Mouse (Mus musculus): ENCODE data around the gene Psmc3. TPM values are rescaled to one million over a fixed set of nuclear protein-coding genes. Genes with fewer than 3 reads are reported as not detected.
"Not testable (repeated sequence)": the region's sequence is repeated elsewhere in the genome, so short reads cannot be mapped to it uniquely, and the experiment has no call there.

Psmc3 gene
- polyA plus RNA-seq (2012; rRNA removed), result 202 and 205 TPM in 2 replicates

DNA sequence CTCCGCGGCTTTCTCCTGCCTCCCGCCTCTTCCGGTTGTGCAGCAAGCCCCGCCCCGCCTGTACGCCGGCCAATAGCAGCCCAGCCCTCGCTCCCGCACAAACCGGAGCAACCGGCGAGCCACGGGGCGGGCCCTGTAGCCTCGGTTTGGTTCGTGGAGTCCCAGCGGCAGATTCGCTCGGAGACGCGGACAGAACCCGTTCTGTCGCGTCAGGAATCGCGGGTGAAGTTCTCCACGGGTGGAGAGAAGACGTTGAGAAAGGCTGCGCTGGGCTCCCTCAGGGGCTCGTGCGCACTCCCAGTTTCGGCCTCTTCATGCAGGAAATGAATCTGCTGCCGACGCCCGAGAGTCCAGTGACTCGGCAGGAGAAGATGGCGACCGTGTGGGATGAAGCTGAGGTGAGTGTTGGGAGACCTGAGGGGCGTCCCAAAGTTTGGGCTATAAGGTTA, at the start of gene Psmc3:
Gene Psmc3 (plus strand): TSS at position 76 of the 449 bp plus-strand sequence.
- TF ChIP-seq POLR2A (IDR thresholded peaks at IDR 0.05; ENCODE audit: extremely low read depth, insufficient read depth, low read length) (peak; percentile 87), CTCF (IDR thresholded peaks at IDR 0.05; ENCODE audit: extremely low read depth, insufficient read depth, low read length) (no peak)
- Histone ChIP-seq H3K27ac (ENCODE audit: insufficient read depth, low read length) (peak within 1 kb of the TSS; percentile 89), H3K4me3 (ENCODE audit: insufficient read depth, low read length) (peak within 1 kb of the TSS; percentile 88), H3K4me1 (ENCODE audit: control insufficient read depth, insufficient read depth, low read length) (peaks cover 5% of the 10 kb centered on the region; the same call in 1 of the 2 replicates)

DNA sequence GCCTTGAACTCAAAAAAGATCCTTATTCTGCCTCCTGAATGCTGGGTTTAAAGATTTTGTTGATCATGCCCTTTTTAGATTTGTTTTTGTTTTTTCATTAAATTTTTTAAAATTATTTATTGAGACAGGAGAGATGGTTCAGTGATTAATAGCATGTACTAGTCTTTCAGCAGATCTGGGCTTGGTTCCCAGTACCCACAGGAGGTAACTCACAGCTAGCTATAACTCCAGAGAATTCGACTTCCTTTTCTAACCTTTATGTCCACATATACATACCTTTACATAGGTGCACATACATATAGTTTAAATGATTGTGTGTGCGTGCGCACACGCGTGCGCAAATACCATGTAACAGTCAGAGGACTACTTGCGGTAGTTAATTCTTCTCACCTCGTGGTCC, 45.3 kb upstream of the Psmc3 start:
- H3K4me3 ChIP-seq (ENCODE audit: insufficient read depth, low read length), result no peak overlapping the region
- TF ChIP-seq CTCF (IDR thresholded peaks at IDR 0.05; ENCODE audit: extremely low read depth, insufficient read depth, low read length) (no peak), POLR2A (IDR thresholded peaks at IDR 0.05; ENCODE audit: extremely low read depth, insufficient read depth, low read length) (no peak)
- no peaks in the 10 kb centered on the region for H3K4me1 ChIP-seq (ENCODE audit: control insufficient read depth, insufficient read depth, low read length)
- H3K27ac ChIP-seq (ENCODE audit: insufficient read depth, low read length), result no peak overlapping the region

DNA sequence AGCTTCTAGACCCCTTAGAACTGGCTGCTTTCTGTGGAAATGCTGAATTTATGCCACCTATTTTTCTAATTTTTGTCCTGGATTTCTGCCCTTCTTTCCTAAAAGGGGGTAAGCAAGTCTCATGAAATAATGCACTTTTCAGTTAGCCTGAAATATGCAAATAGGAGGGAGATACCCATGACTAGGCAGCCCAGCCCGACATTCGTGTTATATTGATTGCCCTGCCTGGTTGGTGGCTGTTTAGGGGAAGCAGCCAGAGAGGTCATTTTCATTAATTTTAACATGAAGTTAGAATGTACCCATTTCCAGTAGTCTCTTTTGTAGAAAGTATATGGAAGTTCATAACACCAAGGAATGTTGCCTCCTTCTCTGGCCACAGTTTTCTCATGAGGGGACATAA, 39.9 kb upstream of the Psmc3 start:
- TF ChIP-seq POLR2A (IDR thresholded peaks at IDR 0.05; ENCODE audit: extremely low read depth, insufficient read depth, low read length), result no peak
- TF ChIP-seq CTCF (IDR thresholded peaks at IDR 0.05; ENCODE audit: extremely low read depth, insufficient read depth, low read length), result no peak
- Histone ChIP-seq H3K4me1 (ENCODE audit: control insufficient read depth, insufficient read depth, low read length) (peaks cover 4% of the 10 kb centered on the region), H3K4me3 (ENCODE audit: insufficient read depth, low read length) (no peak overlapping the region), H3K27ac (ENCODE audit: insufficient read depth, low read length) (no peak overlapping the region)

DNA sequence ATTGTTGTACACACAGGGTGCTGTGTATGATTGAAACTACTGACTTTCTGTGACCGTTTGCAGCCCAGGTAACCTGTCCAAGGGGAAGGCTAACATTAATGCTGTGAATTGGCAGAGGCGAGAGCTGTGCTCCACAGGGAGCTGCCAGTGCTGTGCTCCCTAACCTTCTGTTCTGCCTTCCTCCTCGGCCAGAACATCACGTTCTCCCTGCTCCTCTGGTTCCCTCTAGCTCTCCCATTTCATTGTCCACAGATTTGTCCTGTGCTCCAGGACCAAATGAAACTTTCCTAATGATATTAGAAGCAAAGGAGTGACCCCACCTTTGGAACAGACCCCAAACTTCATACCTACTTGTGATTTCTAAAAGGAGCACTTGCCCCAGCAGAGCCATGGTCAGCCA, 38.4 kb upstream of the Psmc3 start:
- TF ChIP-seq CTCF (IDR thresholded peaks at IDR 0.05; ENCODE audit: extremely low read depth, insufficient read depth, low read length) (no peak), POLR2A (IDR thresholded peaks at IDR 0.05; ENCODE audit: extremely low read depth, insufficient read depth, low read length) (no peak)
- Histone ChIP-seq H3K4me1 (ENCODE audit: control insufficient read depth, insufficient read depth, low read length) (peaks cover 4% of the 10 kb centered on the region), H3K27ac (ENCODE audit: insufficient read depth, low read length) (peak overlapping the region; percentile 63; the same call in 1 of the 2 replicates), H3K4me3 (ENCODE audit: insufficient read depth, low read length) (no peak overlapping the region)

DNA sequence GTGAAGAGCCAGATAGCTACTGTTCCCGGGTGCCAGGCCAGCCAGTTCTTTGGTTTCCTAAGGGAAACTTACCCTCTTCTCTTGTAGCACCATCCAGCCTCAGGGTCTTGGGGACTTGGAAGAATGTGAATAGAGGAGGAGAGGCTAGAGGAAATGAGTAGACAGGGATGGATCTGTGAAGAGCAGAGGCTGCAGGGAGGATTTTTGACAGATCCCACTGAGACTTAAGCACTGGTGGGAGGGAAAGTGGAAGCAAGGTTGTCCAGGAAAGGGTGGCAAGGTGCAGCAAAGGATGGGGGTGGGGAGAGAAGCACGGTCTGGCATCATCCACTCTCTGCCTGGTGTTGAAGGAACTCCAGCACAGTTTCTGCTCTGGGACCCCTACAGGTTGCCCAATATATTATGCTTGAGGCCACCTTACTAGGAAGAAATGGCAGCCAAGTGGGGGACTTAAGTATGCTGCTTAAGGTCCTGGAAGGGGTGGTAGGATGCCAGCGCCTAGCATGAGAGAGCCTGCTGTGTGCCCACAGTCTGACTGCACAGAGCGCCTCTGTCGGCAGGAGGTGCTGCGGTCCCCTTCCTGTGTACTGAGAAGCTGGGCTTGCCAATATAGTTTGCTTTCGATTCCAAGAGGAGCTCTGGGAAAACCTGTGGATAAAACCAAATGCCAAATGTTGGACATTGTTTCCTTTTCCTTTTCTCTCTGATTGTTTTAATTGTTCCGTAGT, 35.6 kb upstream of the Psmc3 start:
- no peak overlapping the region for H3K4me3 ChIP-seq (ENCODE audit: insufficient read depth, low read length)
- TF ChIP-seq POLR2A (IDR thresholded peaks at IDR 0.05; ENCODE audit: extremely low read depth, insufficient read depth, low read length) (no peak), CTCF (IDR thresholded peaks at IDR 0.05; ENCODE audit: extremely low read depth, insufficient read depth, low read length) (peak; percentile 40)
- H3K4me1 ChIP-seq (ENCODE audit: control insufficient read depth, insufficient read depth, low read length), result peaks cover 5% of the 10 kb centered on the region
- 0 out of 2 replicates have a peak overlapping the region, but pooled peaks have one; percentile 60 for H3K27ac ChIP-seq (ENCODE audit: insufficient read depth, low read length)

DNA sequence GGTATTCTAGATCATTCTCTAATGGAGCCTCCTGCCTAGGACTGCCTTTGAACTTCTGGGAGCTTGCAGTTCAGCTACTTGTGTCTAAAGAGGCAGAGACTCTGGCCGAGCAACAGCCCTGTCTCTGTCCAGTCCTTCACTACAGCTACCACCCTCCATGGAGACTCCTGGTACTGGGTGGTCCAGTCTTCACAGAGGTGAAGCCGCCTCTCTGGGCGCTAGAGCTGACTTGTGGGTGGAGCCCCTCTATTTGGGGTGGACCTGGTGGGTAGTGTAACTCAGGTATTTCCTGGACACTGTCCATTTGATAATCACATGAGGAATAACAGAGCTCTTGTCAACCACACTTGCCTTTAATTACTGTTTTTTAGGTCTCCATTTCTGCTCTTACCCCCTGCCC, 33.9 kb upstream of the Psmc3 start:
- TF ChIP-seq POLR2A (IDR thresholded peaks at IDR 0.05; ENCODE audit: extremely low read depth, insufficient read depth, low read length) (no peak), CTCF (IDR thresholded peaks at IDR 0.05; ENCODE audit: extremely low read depth, insufficient read depth, low read length) (no peak)
- Histone ChIP-seq H3K27ac (ENCODE audit: insufficient read depth, low read length) (no peak overlapping the region), H3K4me1 (ENCODE audit: control insufficient read depth, insufficient read depth, low read length) (peaks cover 12% of the 10 kb centered on the region), H3K4me3 (ENCODE audit: insufficient read depth, low read length) (no peak overlapping the region)

DNA sequence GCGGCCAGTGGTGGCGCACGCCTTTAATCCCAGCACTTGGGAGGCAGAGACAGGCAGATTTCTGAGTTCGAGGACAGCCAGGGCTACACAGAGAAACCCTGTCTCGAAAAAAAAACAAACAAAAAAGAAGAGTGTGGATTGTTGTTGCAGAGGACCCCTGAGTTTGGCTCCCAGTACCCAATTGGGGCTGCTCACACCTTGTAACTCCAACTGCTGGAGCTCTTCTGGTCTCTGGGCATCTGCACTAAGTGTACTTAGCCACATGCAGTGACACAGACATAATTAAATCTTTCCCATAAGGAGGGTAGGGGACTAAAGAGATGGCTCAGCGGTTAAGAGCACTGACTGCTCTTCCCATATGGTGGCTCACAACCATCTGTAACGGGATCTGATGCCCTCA, 31.5 kb upstream of the Psmc3 start:
- peaks cover 12% of the 10 kb centered on the region for H3K4me1 ChIP-seq (ENCODE audit: control insufficient read depth, insufficient read depth, low read length)
- H3K4me3 ChIP-seq (ENCODE audit: insufficient read depth, low read length); H3K27ac ChIP-seq (ENCODE audit: insufficient read depth, low read length): not testable (repeated sequence)

DNA sequence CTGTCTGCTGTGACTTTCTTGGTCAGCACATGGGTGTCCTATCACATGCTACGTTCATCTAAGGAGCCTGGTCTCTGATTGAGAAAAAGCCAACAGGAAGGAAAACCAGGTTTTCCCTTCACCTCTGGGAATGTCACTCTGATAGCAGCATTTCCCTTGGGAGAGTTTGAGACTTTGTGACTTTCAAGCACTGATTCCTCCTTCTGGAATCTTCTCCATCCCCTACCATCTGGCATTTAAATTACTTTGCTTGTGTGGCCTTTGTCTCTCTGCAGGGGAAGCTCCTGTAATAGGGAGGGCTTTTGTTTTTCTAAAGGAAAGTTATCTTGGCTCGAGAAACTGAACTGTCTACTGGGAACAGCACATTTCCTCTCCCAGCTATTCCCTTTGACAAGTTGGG, 30.7 kb upstream of the Psmc3 start:
- Histone ChIP-seq H3K4me3 (ENCODE audit: insufficient read depth, low read length) (no peak overlapping the region), H3K27ac (ENCODE audit: insufficient read depth, low read length) (no peak overlapping the region; the same call in 1 of the 2 replicates), H3K4me1 (ENCODE audit: control insufficient read depth, insufficient read depth, low read length) (peaks cover 12% of the 10 kb centered on the region)
- no peak for TF ChIP-seq POLR2A (IDR thresholded peaks at IDR 0.05; ENCODE audit: extremely low read depth, insufficient read depth, low read length)
- no peak for TF ChIP-seq CTCF (IDR thresholded peaks at IDR 0.05; ENCODE audit: extremely low read depth, insufficient read depth, low read length)

DNA sequence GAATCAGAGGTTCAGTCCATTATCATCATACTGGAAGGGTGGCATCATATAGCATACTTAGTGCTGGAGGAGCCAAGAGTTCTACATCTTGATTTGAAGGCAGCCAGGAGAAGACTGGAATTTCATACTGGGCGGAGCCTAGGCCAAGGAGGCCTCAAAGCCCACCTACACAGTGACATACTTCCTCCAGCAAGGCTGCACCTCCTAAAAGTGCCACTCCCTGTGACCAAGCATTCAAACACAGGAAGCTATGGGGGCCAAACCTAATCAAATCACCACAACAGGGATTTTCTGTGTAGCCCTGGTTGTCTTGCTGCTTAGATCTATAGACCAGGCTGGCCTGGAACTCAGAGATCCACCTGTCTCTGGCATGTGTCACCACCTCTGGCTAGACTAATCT, 29.9 kb upstream of the Psmc3 start:
- Histone ChIP-seq H3K4me3 (ENCODE audit: insufficient read depth, low read length) (no peak overlapping the region), H3K27ac (ENCODE audit: insufficient read depth, low read length) (peak overlapping the region; percentile 75), H3K4me1 (ENCODE audit: control insufficient read depth, insufficient read depth, low read length) (peaks cover 12% of the 10 kb centered on the region)
- no peak for TF ChIP-seq POLR2A (IDR thresholded peaks at IDR 0.05; ENCODE audit: extremely low read depth, insufficient read depth, low read length)
- TF ChIP-seq CTCF (IDR thresholded peaks at IDR 0.05; ENCODE audit: extremely low read depth, insufficient read depth, low read length), result no peak

DNA sequence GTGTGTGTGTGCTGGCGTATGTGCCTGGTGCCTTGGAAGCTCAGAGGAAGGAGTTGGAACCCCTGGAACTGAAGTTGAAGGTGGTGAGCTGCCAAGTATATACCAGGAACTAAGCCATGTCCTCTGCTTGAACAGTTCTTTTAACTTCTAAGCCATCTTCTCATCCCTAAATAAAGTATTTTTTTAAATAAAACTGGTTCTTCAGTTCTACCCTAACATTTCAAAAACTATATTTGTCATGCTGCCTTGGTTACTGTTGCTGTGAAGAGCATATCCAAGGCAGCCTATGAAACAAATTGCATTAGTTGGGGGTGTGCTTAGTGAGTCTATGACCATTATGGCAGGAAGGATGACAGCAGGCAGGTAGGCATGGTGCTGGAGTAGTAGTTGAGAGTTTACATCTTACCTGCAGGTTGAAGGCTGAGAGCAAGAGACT, 28.7 kb upstream of the Psmc3 start:
- TF ChIP-seq CTCF (IDR thresholded peaks at IDR 0.05; ENCODE audit: extremely low read depth, insufficient read depth, low read length) (no peak), POLR2A (IDR thresholded peaks at IDR 0.05; ENCODE audit: extremely low read depth, insufficient read depth, low read length) (no peak; the same call in 1 of the 2 replicates)
- Histone ChIP-seq H3K4me3 (ENCODE audit: insufficient read depth, low read length) (no peak overlapping the region), H3K27ac (ENCODE audit: insufficient read depth, low read length) (peak overlapping the region; percentile 91), H3K4me1 (ENCODE audit: control insufficient read depth, insufficient read depth, low read length) (peaks cover 12% of the 10 kb centered on the region)
